Mouse (Mus musculus) ES-CJ7 (cell line): Measurements from ENCODE around the gene Ehhadh.

Experiments used
- DNase-seq: peaks from one replicate; pipeline ENCODE4 v3.0.0; 2011; ENCODE audit warnings: low read depth, low spot score

Ehhadh gene

GRCm38 (mm10) chr16:21787516-21788353 lies at the start of gene Ehhadh:
Ehhadh (minus strand) TSS chr16:21787807.
- peak; percentile 52 for DNase-seq

- DNase-seq, result no peak
Observed at GRCm38 (mm10) chr16:21836311-21837072, 48.9 kb upstream of the Ehhadh start.

GRCm38 (mm10) chr16:21835584-21835931 lies 48.0 kb upstream of the Ehhadh start:
- peak; percentile 25 for DNase-seq

GRCm38 (mm10) chr16:21834866-21835583 lies 47.4 kb upstream of the Ehhadh start:
- DNase-seq, result no peak

- DNase-seq, result no peak
Observed at GRCm38 (mm10) chr16:21833970-21834369, 46.4 kb upstream of the Ehhadh start.

DNA sequence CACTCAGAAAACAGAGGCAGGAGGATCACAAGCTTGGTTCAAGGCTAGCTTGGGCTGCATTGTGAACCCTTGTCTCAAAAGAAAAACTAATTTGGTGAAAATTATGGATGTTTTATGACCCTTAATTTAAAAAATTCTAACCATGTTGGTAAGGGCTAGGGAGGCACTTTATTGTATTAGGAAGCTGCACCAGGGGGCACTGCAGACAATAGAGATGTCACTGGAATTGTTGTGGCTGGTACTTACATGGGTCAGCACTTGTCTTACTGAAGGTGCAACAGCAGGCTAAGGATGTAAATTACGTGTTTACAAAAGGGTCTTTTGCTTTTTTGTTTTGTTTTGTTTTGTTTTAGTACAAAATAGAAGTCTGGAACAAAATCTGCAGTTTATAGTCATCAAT lies 45.9 kb upstream of the Ehhadh start:
- no peak for DNase-seq

- DNase-seq, result no peak
Observed at GRCm38 (mm10) chr16:21831764-21832163, 44.2 kb upstream of the Ehhadh start.

GRCm38 (mm10) chr16:21830784-21831183 lies 43.2 kb upstream of the Ehhadh start:
- no peak for DNase-seq

DNA sequence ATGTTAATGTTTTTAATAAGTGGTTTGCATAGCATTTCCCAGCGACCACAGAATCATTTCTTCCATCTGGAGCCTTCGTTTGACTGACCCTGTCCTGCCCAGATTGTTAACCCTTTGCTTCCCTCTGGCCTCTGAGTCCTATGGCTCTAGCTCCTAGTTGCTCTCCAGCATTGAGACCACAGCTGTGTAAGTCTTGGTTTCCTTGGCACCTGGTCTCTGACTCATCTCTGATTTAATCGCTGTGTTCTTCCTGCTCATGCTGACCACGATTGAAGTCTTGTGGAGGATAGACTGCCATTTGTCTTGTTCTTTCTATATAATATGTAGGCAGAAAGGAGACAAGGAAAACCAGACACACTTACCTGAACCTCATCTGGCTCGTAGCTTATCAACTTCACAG lies 42.1 kb upstream of the Ehhadh start:
- DNase-seq, result no peak

GRCm38 (mm10) chr16:21827581-21827980 lies 40.0 kb upstream of the Ehhadh start:
- no peak for DNase-seq

GRCm38 (mm10) chr16:21827153-21827552 lies 39.5 kb upstream of the Ehhadh start:
- DNase-seq, result no peak

DNA sequence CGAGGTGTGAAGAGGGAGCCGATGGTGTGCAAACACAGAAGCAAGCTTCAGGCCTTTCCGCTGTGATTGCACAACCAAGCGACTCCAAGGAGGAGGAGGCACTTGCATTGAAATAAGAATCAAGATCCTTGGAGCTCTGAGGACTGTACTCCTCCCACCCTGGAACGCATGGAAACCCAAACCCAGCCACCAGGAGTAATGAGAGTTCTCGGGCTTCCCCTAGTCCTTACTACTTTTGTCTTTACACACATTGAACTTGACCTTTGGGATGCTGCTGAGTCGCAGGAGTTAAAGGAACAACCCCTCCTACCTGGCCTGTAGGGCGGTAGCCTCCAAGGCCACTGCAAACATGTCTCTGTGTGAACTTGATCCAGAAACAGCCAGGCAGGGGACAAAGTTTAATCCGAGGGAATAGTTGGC lies 38.0 kb upstream of the Ehhadh start:
- peak; percentile 66 for DNase-seq

- DNase-seq, result no peak
Observed at GRCm38 (mm10) chr16:21818629-21819028, 31.0 kb upstream of the Ehhadh start.

DNA sequence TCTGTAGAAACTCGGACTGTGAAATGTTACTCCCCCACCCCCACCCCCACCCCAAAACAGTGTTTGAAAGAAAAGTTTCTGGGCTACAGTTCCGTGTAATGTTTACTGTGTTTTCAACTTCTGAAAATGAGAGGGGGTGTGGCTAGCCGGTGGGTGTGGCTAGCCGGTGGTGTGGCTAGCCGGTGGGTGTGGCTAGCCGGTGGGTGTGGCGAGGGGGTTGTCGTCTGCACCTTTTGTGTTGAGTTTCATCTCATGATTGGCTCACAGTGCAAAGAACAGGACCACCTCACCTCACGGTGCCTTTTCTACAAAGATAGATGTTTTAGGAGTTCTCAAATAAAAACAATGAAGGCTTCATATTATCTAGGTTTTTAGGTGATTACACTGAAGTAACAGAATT lies 30.5 kb upstream of the Ehhadh start:
- DNase-seq, result peak; percentile 46

DNA sequence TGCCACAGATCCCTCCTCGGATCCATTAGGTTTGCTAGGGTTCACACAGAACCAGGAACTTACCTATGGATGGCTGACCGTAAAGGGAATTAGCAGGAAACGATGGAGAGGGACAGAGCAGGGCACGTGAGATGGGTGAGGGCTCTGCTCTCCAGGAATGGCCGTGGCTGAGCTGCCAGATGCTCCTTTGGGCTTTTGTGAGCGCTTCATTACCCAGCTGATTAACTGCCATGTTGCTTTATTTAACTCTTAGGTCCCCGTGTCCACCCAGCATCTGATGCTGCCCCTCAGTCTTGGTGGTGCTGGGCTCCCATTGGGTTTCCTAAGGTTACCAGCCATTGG lies 28.0 kb upstream of the Ehhadh start:
- DNase-seq, result no peak

DNA sequence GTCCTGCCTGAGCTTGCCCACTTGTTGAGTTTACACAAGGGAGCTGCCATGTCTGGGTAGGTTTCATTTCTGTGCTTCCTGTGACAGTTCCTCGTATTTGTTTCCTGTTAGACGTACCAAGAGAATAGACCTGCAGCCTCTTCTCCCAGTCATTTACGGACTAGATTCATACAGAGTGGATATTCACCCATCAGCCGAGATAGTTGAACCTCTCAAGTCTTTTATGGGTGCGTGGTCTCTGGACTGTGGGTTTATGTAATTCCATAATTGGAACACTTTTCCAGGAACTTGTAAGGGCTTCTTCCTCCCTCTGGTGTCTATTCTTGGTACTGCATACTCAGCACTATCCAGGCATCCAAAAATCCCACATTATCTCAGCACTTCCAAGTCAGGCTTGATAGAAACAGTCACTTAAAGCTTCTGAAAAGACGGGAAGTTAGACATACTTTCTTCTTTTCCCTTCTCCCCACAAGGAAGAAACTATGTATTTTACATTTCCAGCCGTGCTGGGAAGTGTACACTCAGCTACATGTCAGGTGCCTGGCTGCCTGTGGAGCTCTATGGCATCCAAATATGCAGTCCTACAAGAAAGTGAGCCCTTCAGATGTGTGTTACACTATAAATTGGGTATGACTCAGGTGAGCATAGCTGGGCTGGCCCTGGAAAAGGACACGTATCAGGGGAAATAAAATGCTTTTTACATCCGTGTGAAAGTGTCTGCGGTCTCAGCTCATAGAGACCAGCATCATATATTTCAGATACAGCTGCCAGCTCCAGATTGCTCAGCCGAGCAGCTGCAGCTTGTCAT lies 27.5 kb upstream of the Ehhadh start:
- DNase-seq, result peak; percentile 51

DNA sequence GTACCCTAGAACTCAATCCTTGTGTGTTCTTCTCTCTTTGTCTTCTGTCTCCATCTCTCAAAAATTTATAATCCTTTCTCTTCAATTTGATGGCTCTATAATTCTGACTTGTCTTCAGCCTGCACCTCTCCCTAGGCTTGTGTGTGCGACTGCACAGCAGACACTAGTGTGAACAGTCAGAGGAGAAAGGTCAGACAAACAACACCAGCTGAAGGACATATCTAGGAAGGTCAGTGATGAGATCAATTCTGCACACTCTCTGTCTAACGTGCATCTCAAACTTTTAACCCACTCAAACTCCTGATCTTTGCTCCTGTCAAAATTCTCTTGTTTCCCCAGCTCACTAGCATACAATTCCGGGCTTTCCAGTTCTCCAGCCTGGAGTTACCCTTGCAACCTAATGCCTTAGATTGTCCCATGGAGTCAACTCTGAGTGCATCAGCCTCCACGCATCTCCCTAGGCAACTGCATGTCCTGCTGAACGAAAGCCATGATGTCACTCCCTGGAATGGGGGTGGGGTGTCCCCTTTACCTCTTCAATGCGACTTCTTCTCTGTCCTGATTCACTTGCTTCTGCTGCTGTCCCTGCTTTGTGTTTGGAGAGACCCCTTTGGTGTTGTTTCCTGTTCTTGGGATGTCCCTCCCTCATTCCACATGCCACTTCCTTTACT lies 25.7 kb upstream of the Ehhadh start:
- DNase-seq, result no peak

- peak; percentile 87 for DNase-seq
Observed at GRCm38 (mm10) chr16:21807786-21808185, 20.2 kb upstream of the Ehhadh start.

DNA sequence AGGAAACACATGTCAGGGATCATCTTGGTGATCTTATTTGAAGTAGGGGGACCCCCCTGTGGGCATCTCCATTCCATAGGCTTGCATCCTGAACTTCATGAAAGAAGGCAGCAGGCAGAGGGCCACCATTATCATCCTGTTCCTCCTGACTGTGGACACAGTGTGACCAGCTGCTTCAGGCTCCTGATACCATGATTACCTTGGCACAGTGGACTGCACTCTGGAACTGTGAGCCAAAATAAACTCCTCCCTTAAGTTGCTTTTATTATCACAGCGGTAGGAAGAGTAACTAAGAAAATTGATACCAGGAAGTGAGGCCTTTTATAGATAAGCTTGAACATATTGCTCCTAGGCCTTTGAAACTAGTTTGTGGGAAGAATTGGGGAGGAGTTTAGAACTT lies 19.3 kb upstream of the Ehhadh start:
- DNase-seq, result no peak

GRCm38 (mm10) chr16:21804258-21804657 lies 16.7 kb upstream of the Ehhadh start:
- DNase-seq, result no peak

DNA sequence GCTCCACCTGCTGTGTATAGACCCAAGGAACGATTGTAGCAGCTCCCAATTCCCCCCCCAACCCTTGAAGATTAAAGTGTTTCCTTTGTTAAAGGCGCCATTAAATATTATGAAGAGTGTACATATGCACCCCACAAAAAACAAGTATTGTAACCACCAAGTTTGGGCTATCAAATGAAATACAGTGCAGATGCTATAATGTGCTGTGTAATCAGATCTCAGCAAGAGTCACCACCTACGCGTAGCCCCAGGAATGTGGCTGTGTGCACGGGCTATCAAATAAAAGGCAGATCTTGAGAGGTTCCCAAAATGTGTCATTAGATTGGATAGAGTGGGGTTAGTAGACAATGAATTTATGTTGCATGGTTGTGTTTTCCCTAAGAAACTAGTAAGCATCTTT lies 7.5 kb upstream of the Ehhadh start:
- no peak for DNase-seq
